Mouse (Mus musculus) ES-Bruce4 (cell line): ENCODE results near the gene Rdh9. TPM values are rescaled to one million over a fixed set of nuclear protein-coding genes. Genes with fewer than 3 reads are reported as not detected.
A peak's percentile ranks its signal among the peaks of the same experiment; 100 is the strongest.
"Not testable (repeated sequence)": the region's sequence is repeated elsewhere in the genome, so short reads cannot be mapped to it uniquely, and the experiment has no call there.

Experiments used
- H3K27ac ChIP-seq: 2 replicates; pipeline ENCODE4 v1.5.1; 2012; ENCODE audit warnings: low read length, inconsistent platforms; ENCODE audit not compliant: insufficient read depth
- H3K27me3 ChIP-seq: 2 replicates; pipeline ENCODE4 v1.6.1; 2012; ENCODE audit warnings: mild to moderate bottlenecking, low read length, inconsistent platforms; ENCODE audit not compliant: control insufficient read depth, poor library complexity, insufficient read depth, severe bottlenecking
- H3K36me3 ChIP-seq: 2 replicates; pipeline ENCODE4 v1.6.1; 2012; ENCODE audit warnings: inconsistent platforms, mild to moderate bottlenecking, low read length, moderate library complexity; ENCODE audit not compliant: control insufficient read depth, poor library complexity, insufficient read depth, severe bottlenecking
- H3K4me1 ChIP-seq: one replicate; pipeline ENCODE4 v1.8.1; 2011; ENCODE audit warnings: low read length; ENCODE audit not compliant: control insufficient read depth, insufficient read depth
- H3K4me3 ChIP-seq: 2 replicates; pipeline ENCODE4 v1.5.1; 2011; ENCODE audit warnings: low read depth, mild to moderate bottlenecking, low read length
- H3K9ac ChIP-seq: 2 replicates; pipeline ENCODE4 v1.6.1; 2012; ENCODE audit warnings: low read depth, mild to moderate bottlenecking, inconsistent platforms; ENCODE audit not compliant: poor library complexity, severe bottlenecking
- H3K9me3 ChIP-seq: replicated peaks from 2 replicates; pipeline ENCODE4 v1.6.1; 2012; ENCODE audit warnings: mild to moderate bottlenecking, low read length, inconsistent platforms; ENCODE audit not compliant: control insufficient read depth, poor library complexity, insufficient read depth, severe bottlenecking
- CTCF ChIP-seq: IDR thresholded peaks from one replicate; pipeline ENCODE4 v1.8.1; 2011; ENCODE audit warnings: low read depth, low read length
- EP300 ChIP-seq: IDR thresholded peaks from 2 replicates; pipeline ENCODE4 v1.6.1; 2011; ENCODE audit warnings: low read depth, low read length; ENCODE audit not compliant: insufficient read depth
- POLR2A ChIP-seq: IDR thresholded peaks from one replicate; pipeline ENCODE4 v1.8.1; 2011; ENCODE audit warnings: low read length; ENCODE audit not compliant: insufficient read depth
- polyA plus RNA-seq: library from polyadenylated mRNA; stranded (reverse); fragments of >200 nt; gene quantifications from 2 replicates; pipeline ENCODE4 v1.2.4, GENCODE M21; 2011; ENCODE audit warnings: low read depth; ENCODE audit not compliant: missing spikeins, insufficient read depth, insufficient read length

The Rdh9 gene
- polyA plus RNA-seq, 1 experiment, result 0.49 TPM

DNA sequence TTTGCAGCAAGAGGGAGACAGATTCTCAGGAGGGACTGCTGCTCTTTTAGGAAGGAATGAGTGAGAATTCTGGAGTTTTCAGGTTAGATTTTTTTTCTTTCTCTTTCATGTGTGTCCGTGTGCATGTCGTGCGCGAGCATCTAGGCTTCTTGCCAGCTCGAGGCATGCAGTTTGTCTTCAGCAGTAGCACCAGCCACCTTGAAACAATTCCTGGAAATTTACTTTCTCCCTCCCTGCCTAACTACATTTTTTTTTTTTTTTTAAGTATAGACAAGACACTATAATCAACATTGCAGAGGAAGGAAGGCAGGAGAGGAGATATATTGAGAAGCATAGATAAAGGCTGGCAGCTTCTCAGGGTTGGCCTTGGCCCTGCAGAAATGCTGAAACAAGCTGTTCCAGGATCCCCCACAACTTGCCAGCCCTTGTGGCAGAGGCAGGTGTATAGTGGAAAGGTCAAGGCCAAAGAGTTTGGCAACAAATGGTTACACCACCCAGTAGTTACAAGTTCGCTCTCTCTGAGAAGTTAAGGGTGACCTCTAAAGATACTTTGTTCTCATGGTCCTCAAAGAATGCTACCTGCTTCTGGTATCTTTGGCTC is 21.5 kb upstream of the Rdh9 start:
- H3K36me3 ChIP-seq, result no peaks in the 10 kb centered on the region
- no peak overlapping the region for H3K9ac ChIP-seq
- H3K4me3 ChIP-seq, result no peak overlapping the region
- no peaks in the 10 kb centered on the region for H3K9me3 ChIP-seq
- peaks cover 5% of the 10 kb centered on the region for H3K4me1 ChIP-seq
- TF ChIP-seq EP300, result no peak
- no peak for TF ChIP-seq CTCF
- no peak for TF ChIP-seq POLR2A
- 0 out of 2 replicates have a peak, but pooled peaks cover 2% of the 10 kb centered on the region for H3K27me3 ChIP-seq
- H3K27ac ChIP-seq, result no peak overlapping the region

- TF ChIP-seq CTCF (no peak), POLR2A (no peak), EP300 (no peak)
- no peaks in the 10 kb centered on the region for H3K36me3 ChIP-seq
- H3K27me3 ChIP-seq, result 0 out of 2 replicates have a peak, but pooled peaks cover 2% of the 10 kb centered on the region
- no peak overlapping the region for H3K9ac ChIP-seq
- no peak overlapping the region for H3K27ac ChIP-seq
- no peak overlapping the region for H3K4me3 ChIP-seq
- H3K9me3 ChIP-seq, result no peaks in the 10 kb centered on the region
- peaks cover 5% of the 10 kb centered on the region for H3K4me1 ChIP-seq
These were observed 20.9 kb upstream of the Rdh9 start for GRCm38 (mm10) chr10:127755246-127755645.

GRCm38 (mm10) chr10:127755770-127756468 is 20.3 kb upstream of the Rdh9 start:
- H3K4me3 ChIP-seq, result peak overlapping the region; percentile 2; the same call in 1 of the 2 replicates
- TF ChIP-seq CTCF, result no peak
- no peak for TF ChIP-seq EP300
- TF ChIP-seq POLR2A, result no peak
- H3K4me1 ChIP-seq, result peaks cover 5% of the 10 kb centered on the region
- H3K27ac ChIP-seq, result no peak overlapping the region
- H3K27me3 ChIP-seq, result 0 out of 2 replicates have a peak, but pooled peaks cover 2% of the 10 kb centered on the region
- H3K9ac ChIP-seq, result no peak overlapping the region
- no peaks in the 10 kb centered on the region for H3K36me3 ChIP-seq
- no peaks in the 10 kb centered on the region for H3K9me3 ChIP-seq

GRCm38 (mm10) chr10:127759181-127760110 is 16.7 kb upstream of the Rdh9 start, which contains the start of the genes Rdh1 and Rdh16f1:
TSS of gene Rdh1 (plus strand) at chr10:127759721.
TSS of gene Rdh16f1 (plus strand) at chr10:127759787.
- Histone ChIP-seq H3K9me3 (no peaks in the 10 kb centered on the region), H3K4me3 (no peak within 1 kb of the TSS), H3K9ac (no peak within 1 kb of the TSS), H3K36me3 (no peaks in the 10 kb centered on the region), H3K27me3 (0 out of 2 replicates have a peak, but pooled peaks cover 2% of the 10 kb centered on the region), H3K27ac (no peak within 1 kb of the TSS), H3K4me1 (peaks cover 5% of the 10 kb centered on the region)
- no peak for TF ChIP-seq EP300
- no peak for TF ChIP-seq POLR2A

DNA sequence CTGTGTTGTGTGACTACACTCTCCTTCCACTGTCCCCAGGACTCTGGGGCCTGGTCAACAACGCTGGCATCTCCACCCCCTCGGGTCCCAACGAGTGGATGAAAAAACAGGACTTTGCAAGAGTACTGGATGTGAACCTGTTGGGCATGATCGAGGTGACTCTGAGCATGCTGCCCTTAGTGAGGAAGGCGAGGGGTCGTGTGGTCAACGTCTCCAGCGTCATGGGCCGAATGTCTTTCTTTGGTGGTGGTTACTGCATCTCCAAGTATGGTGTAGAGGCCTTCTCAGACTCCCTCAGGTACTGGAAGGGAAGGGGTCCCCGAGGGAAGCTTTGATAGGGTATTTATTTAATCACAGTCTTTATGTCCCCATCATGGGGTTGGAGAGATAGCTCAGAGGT is 13.3 kb upstream of the Rdh9 start:
- not testable (repeated sequence) for H3K4me1 ChIP-seq, H3K36me3 ChIP-seq, H3K9ac ChIP-seq, H3K9me3 ChIP-seq, H3K27me3 ChIP-seq, H3K4me3 ChIP-seq, H3K27ac ChIP-seq
